Mouse (Mus musculus): ENCODE data around the gene Rasal2.

GRCm38 (mm10) chr1:157233451-157233850, 178.9 kb downstream of the Rasal2 start:
- TF ChIP-seq POLR2A (IDR thresholded peaks at IDR 0.05; ENCODE audit: control insufficient read depth, extremely low read depth, insufficient read depth, low read length, poor library complexity) (no peak), CTCF (IDR thresholded peaks at IDR 0.05; ENCODE audit: borderline replicate concordance, control insufficient read depth, extremely low read depth, insufficient read depth, low read length, poor library complexity) (no peak)

Data from thymus, adult 2 months (tissue).